Mouse (Mus musculus) cerebellum, adult 2 months (tissue): ENCODE measurements around the gene Bud13.

Experiments used
- CTCF ChIP-seq: fragments of 200-500 bp; IDR thresholded peaks from 2 replicates; pipeline ENCODE4 v1.5.1; 2011; ENCODE audit warnings: low read depth, mild to moderate bottlenecking, control low read depth, low read length, moderate library complexity, borderline replicate concordance; ENCODE audit not compliant: insufficient read depth
- POLR2A ChIP-seq: fragments of 200-500 bp; IDR thresholded peaks from 2 replicates; pipeline ENCODE4 v1.6.1; 2011; ENCODE audit warnings: low read length, control low read depth, borderline replicate concordance; ENCODE audit not compliant: insufficient read depth

DNA sequence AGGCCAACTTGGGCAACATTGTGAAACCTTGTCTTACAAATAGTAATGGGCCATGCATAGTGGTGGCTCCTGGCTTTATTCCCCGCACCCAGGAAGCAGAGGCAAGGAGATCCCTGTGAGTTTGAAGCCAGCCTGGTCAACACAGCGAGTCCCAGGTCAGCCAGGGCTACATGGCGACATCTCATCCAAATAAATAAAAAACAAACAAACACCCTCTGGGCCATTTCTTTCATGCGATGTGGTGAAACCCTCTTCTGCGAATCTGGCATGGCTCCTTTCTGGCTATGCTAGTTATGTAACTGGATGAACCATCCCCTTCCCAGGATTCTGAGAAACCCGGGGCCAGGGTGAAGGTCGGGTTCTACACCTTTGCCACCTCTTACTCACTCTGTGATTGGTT lies 26.6 kb upstream of the Bud13 start:
- no peak for TF ChIP-seq CTCF
- no peak for TF ChIP-seq POLR2A
